Mouse (Mus musculus): Measurements from ENCODE around the gene Dnah12. TPM values are rescaled to one million over a fixed set of nuclear protein-coding genes. Genes with fewer than 3 reads are reported as not detected.
"Not testable (repeated sequence)": the region's sequence is repeated elsewhere in the genome, so short reads cannot be mapped to it uniquely, and the experiment has no call there.

Gene Dnah12
- polyA plus RNA-seq, 1 experiment from 2014 or later: 0.61 TPM

GRCm38 (mm10) chr14:26690727-26691126 is 2.3 kb upstream of the Dnah12 start:
- no peaks in the 10 kb centered on the region for H3K9me3 ChIP-seq (ENCODE audit: control insufficient read depth, low read length)
- no peaks in the 10 kb centered on the region for H3K27me3 ChIP-seq (replicated peaks; ENCODE audit: control insufficient read depth, insufficient read depth, low read length)
- H3K9ac ChIP-seq (ENCODE audit: low read depth, low read length): no peak overlapping the region
- H3K4me1 ChIP-seq (ENCODE audit: control insufficient read depth, insufficient read depth, low read length): no peaks in the 10 kb centered on the region
- DNase-seq (ENCODE audit: low spot score) (no peak), ATAC-seq (ENCODE audit: low read depth) (no peak)
- no peak overlapping the region for H3K4me2 ChIP-seq (ENCODE audit: low read depth, low read length)
- H3K4me3 ChIP-seq (ENCODE audit: low read depth, low read length): no peak overlapping the region
- H3K27ac ChIP-seq (replicated peaks; ENCODE audit: low read depth, low read length): no peak overlapping the region
- WGBS: 60% methylated on average over 2 of the region's 2 CpGs
- H3K36me3 ChIP-seq (ENCODE audit: control insufficient read depth, insufficient read depth, low read length): no peaks in the 10 kb centered on the region

GRCm38 (mm10) chr14:26691363-26691762 is 1.7 kb upstream of the Dnah12 start:
- H3K4me1 ChIP-seq (ENCODE audit: control insufficient read depth, insufficient read depth, low read length): no peaks in the 10 kb centered on the region
- no peak for ATAC-seq (ENCODE audit: low read depth)
- no peak overlapping the region for H3K27ac ChIP-seq (replicated peaks; ENCODE audit: low read depth, low read length)
- no peak overlapping the region for H3K4me2 ChIP-seq (ENCODE audit: low read depth, low read length)
- no peak overlapping the region for H3K4me3 ChIP-seq (ENCODE audit: low read depth, low read length)
- no peaks in the 10 kb centered on the region for H3K27me3 ChIP-seq (replicated peaks; ENCODE audit: control insufficient read depth, insufficient read depth, low read length)
- no peak overlapping the region for H3K9ac ChIP-seq (ENCODE audit: low read depth, low read length)
- H3K9me3 ChIP-seq (ENCODE audit: control insufficient read depth, low read length): no peaks in the 10 kb centered on the region
- no peak for DNase-seq (ENCODE audit: low spot score)
- WGBS: 50% methylated on average over 2 of the region's 2 CpGs
- no peaks in the 10 kb centered on the region for H3K36me3 ChIP-seq (ENCODE audit: control insufficient read depth, insufficient read depth, low read length)

DNA sequence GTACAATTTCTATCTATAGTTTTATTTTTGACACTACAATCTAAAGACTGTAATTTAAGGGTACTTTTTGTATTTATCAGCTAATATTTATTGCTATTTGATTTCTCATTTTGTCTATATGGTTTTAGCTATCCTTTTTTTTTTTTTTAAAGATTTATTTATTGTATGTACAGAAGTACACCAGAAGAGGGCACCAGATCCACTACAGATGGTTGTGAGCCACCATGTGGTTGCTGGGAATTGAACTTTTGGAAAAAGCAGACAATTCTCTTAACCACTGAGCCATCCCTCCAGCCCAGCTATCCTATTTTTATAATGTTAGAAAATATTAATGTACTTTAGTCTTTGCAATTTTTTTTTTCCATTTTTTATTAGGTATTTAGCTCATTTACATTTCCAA is 4.8 kb downstream of the Dnah12 start:
- DNase-seq (ENCODE audit: low spot score): no peak

DNA sequence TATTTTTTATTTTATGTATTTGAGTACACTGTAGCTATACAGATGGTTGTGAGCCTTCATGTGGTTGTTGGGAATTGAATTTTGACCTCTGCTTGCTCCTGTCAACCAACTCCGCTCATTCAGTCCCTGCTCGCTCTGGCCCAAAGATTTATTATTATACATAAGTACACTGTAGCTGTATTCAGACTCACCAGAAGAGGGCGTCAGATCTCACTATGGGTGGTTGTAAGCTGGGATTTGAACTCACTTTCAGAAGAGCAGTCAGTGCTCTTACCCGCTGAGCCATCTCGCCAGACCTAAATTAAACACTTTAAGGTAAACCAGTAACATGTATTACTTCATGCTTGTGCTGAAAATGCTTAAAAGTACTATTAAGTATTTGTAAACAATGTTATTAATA is 12.2 kb downstream of the Dnah12 start:
- H3K4me3 ChIP-seq (ENCODE audit: low read depth, low read length); H3K9me3 ChIP-seq (ENCODE audit: control insufficient read depth, low read length); H3K27me3 ChIP-seq (replicated peaks; ENCODE audit: control insufficient read depth, insufficient read depth, low read length); H3K4me1 ChIP-seq (ENCODE audit: control insufficient read depth, insufficient read depth, low read length); H3K36me3 ChIP-seq (ENCODE audit: control insufficient read depth, insufficient read depth, low read length); ATAC-seq (ENCODE audit: low read depth); H3K4me2 ChIP-seq (ENCODE audit: low read depth, low read length); H3K27ac ChIP-seq (replicated peaks; ENCODE audit: low read depth, low read length); H3K9ac ChIP-seq (ENCODE audit: low read depth, low read length); DNase-seq (ENCODE audit: low spot score): not testable (repeated sequence)
- 82% methylated on average over 5 of the region's 5 CpGs for WGBS

More for the DNA sequence above, 4.8 kb downstream of the Dnah12 start:
- Histone ChIP-seq H3K4me2 (ENCODE audit: low read depth, low read length) (no peak overlapping the region), H3K36me3 (ENCODE audit: control insufficient read depth, insufficient read depth, low read length) (no peaks in the 10 kb centered on the region), H3K4me3 (ENCODE audit: low read depth, low read length) (no peak overlapping the region), H3K9ac (ENCODE audit: low read depth, low read length) (no peak overlapping the region), H3K27me3 (replicated peaks; ENCODE audit: control insufficient read depth, insufficient read depth, low read length) (no peaks in the 10 kb centered on the region), H3K9me3 (ENCODE audit: control insufficient read depth, low read length) (no peaks in the 10 kb centered on the region), H3K27ac (replicated peaks; ENCODE audit: low read depth, low read length) (no peak overlapping the region), H3K4me1 (ENCODE audit: control insufficient read depth, insufficient read depth, low read length) (no peaks in the 10 kb centered on the region)
- no peak for ATAC-seq (ENCODE audit: low read depth)

- not testable (repeated sequence) for H3K4me1 ChIP-seq (ENCODE audit: control insufficient read depth, insufficient read depth, low read length); H3K9me3 ChIP-seq (ENCODE audit: control insufficient read depth, low read length); H3K27me3 ChIP-seq (replicated peaks; ENCODE audit: control insufficient read depth, insufficient read depth, low read length); H3K4me2 ChIP-seq (ENCODE audit: low read depth, low read length); H3K36me3 ChIP-seq (ENCODE audit: control insufficient read depth, insufficient read depth, low read length); ATAC-seq (ENCODE audit: low read depth); H3K27ac ChIP-seq (replicated peaks; ENCODE audit: low read depth, low read length); H3K4me3 ChIP-seq (ENCODE audit: low read depth, low read length); DNase-seq (ENCODE audit: low spot score); H3K9ac ChIP-seq (ENCODE audit: low read depth, low read length)
- 64% methylated on average over 2 of the region's 2 CpGs for WGBS
Measured at GRCm38 (mm10) chr14:26719696-26720095, 26.6 kb downstream of the Dnah12 start.

DNA sequence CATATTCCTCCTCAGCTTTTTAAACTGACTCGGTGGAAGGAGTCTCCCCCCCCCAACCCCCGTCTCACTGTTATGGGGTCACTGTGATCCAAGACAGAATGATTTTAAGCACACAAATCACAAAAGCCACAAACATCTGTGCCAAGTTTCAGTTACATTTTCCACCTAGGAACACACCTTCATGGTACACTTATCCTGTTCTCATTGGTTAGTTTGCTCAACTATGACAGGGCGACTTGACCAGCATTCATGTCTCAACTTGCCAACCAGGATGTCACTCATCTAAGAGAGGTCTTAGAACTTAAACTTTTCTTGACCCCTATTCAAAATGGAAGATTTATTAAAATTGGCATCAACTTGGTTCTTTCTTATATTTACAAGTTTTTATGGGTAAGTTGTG is 31.8 kb downstream of the Dnah12 start:
- Histone ChIP-seq H3K9ac (ENCODE audit: low read depth, low read length) (no peak overlapping the region), H3K36me3 (ENCODE audit: control insufficient read depth, insufficient read depth, low read length) (no peaks in the 10 kb centered on the region), H3K27ac (replicated peaks; ENCODE audit: low read depth, low read length) (no peak overlapping the region), H3K27me3 (replicated peaks; ENCODE audit: control insufficient read depth, insufficient read depth, low read length) (no peaks in the 10 kb centered on the region), H3K4me3 (ENCODE audit: low read depth, low read length) (no peak overlapping the region), H3K4me1 (ENCODE audit: control insufficient read depth, insufficient read depth, low read length) (no peaks in the 10 kb centered on the region), H3K4me2 (ENCODE audit: low read depth, low read length) (no peak overlapping the region), H3K9me3 (ENCODE audit: control insufficient read depth, low read length) (0 out of 2 replicates have a peak, but pooled peaks cover 4% of the 10 kb centered on the region)
- ATAC-seq (ENCODE audit: low read depth) (no peak), DNase-seq (ENCODE audit: low spot score) (no peak)
- WGBS: 80% methylated on average over 3 of the region's 3 CpGs

- 82% methylated on average over 8 of the region's 8 CpGs for WGBS
- DNase-seq (ENCODE audit: low spot score) (no peak), ATAC-seq (ENCODE audit: low read depth) (no peak)
- no peak overlapping the region for H3K27ac ChIP-seq (replicated peaks; ENCODE audit: low read depth, low read length)
- no peak overlapping the region for H3K9ac ChIP-seq (ENCODE audit: low read depth, low read length)
- no peak overlapping the region for H3K4me2 ChIP-seq (ENCODE audit: low read depth, low read length)
- no peak overlapping the region for H3K4me3 ChIP-seq (ENCODE audit: low read depth, low read length)
- 0 out of 2 replicates have a peak, but pooled peaks cover 6% of the 10 kb centered on the region for H3K9me3 ChIP-seq (ENCODE audit: control insufficient read depth, low read length)
- H3K4me1 ChIP-seq (ENCODE audit: control insufficient read depth, insufficient read depth, low read length): no peaks in the 10 kb centered on the region
- H3K36me3 ChIP-seq (ENCODE audit: control insufficient read depth, insufficient read depth, low read length): no peaks in the 10 kb centered on the region
- H3K27me3 ChIP-seq (replicated peaks; ENCODE audit: control insufficient read depth, insufficient read depth, low read length): no peaks in the 10 kb centered on the region
Measured at GRCm38 (mm10) chr14:26758566-26758965, 65.5 kb downstream of the Dnah12 start.

DNA sequence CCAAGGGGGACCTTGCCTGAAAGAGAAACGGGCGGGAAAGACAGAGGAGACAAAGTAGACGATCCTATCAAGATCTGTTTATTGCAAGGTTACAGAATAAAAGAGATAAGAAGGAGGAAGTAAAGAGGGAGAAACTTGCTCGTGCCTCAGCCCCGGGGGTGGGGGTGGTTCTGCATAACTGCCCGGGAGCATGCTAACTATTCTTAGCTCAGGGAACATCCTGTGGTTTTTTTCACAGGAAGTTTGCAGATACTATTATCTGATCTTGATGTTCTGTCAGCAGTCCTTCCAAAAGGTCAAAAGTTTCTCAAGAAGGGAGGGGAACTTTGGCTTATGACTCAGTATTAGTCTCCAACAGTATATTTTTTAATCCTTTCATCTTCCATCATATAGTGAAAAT is 71.8 kb downstream of the Dnah12 start:
- Histone ChIP-seq H3K4me1 (ENCODE audit: control insufficient read depth, insufficient read depth, low read length) (no peaks in the 10 kb centered on the region), H3K36me3 (ENCODE audit: control insufficient read depth, insufficient read depth, low read length) (no peaks in the 10 kb centered on the region), H3K27me3 (replicated peaks; ENCODE audit: control insufficient read depth, insufficient read depth, low read length) (no peaks in the 10 kb centered on the region), H3K4me3 (ENCODE audit: low read depth, low read length) (no peak overlapping the region), H3K9ac (ENCODE audit: low read depth, low read length) (no peak overlapping the region), H3K4me2 (ENCODE audit: low read depth, low read length) (no peak overlapping the region), H3K27ac (replicated peaks; ENCODE audit: low read depth, low read length) (no peak overlapping the region), H3K9me3 (ENCODE audit: control insufficient read depth, low read length) (peaks cover 18% of the 10 kb centered on the region)
- 79% methylated on average over 6 of the region's 6 CpGs for WGBS
- DNase-seq (ENCODE audit: low spot score) (no peak), ATAC-seq (ENCODE audit: low read depth) (no peak)

DNA sequence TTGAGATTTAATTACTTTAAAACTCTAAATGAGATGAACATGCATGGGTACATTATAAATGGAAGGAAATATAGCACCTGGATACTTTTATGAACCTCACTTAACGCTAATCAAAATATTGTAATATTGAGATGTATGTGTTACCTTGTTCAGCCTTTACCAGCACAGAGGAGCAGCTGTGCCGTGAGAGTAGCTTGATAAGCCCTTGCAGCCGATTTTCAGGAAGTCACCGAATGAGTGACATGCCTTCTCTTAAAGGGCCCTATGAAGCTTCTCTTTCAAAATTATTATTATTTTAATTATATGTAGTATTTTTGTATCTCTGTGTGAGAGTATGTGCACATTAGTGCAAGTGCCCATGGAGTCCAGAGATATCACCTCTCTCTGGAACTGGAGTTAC is 75.1 kb downstream of the Dnah12 start:
- Histone ChIP-seq H3K27ac (replicated peaks; ENCODE audit: low read depth, low read length) (no peak overlapping the region), H3K27me3 (replicated peaks; ENCODE audit: control insufficient read depth, insufficient read depth, low read length) (no peaks in the 10 kb centered on the region), H3K36me3 (ENCODE audit: control insufficient read depth, insufficient read depth, low read length) (no peaks in the 10 kb centered on the region), H3K9ac (ENCODE audit: low read depth, low read length) (no peak overlapping the region), H3K4me2 (ENCODE audit: low read depth, low read length) (no peak overlapping the region), H3K9me3 (ENCODE audit: control insufficient read depth, low read length) (peaks cover 15% of the 10 kb centered on the region), H3K4me3 (ENCODE audit: low read depth, low read length) (no peak overlapping the region), H3K4me1 (ENCODE audit: control insufficient read depth, insufficient read depth, low read length) (no peaks in the 10 kb centered on the region)
- 74% methylated on average over 4 of the region's 4 CpGs for WGBS
- ATAC-seq (ENCODE audit: low read depth): no peak
- DNase-seq (ENCODE audit: low spot score): no peak
